Comparison of ENCODE assay signal across 8 mouse cellular contexts in genomic region chr13:55634639-55635127, GRCm38 (mm10). TPM values are rescaled to one million over a fixed set of nuclear protein-coding genes. Genes with fewer than 3 reads are reported as not detected.
DNase-seq lines count a peak whose midpoint lies in the region; ATAC-seq lines count a peak whose summit lies in the region.

TSS of gene Ddx46 (plus strand) at chr13:55635027.

- H3K9me3 ChIP-seq in hindbrain, embryonic 15.5 days: no peaks in the 10 kb centered on the region

- H3K9ac ChIP-seq in hindbrain, embryonic 15.5 days: peak within 1 kb of the TSS; percentile 92

- ATAC-seq in hindbrain, embryonic 15.5 days (ENCODE audit: low FRiP score, low read depth): peak; percentile 92
- peak; percentile 100 for ATAC-seq in megakaryocyte, adult 5-6 weeks (ENCODE audit: poor library complexity, severe bottlenecking)

- no peaks in the 10 kb centered on the region for H3K27me3 ChIP-seq in hindbrain, embryonic 15.5 days

- peaks cover 49% of the 10 kb centered on the region for H3K36me3 ChIP-seq in hindbrain, embryonic 15.5 days

- 6% methylated on average over 30 of the region's 30 CpGs for WGBS in hindbrain, embryonic 15.5 days

- H3K4me1 ChIP-seq in hindbrain, embryonic 15.5 days (replicated peaks): peaks cover 20% of the 10 kb centered on the region

- peak within 1 kb of the TSS; percentile 100 for H3K4me3 ChIP-seq in hindbrain, embryonic 15.5 days

- H3K27ac ChIP-seq in hindbrain, embryonic 15.5 days (replicated peaks): peak within 1 kb of the TSS; percentile 83

- DNase-seq in T-cell, adult 2 months (ENCODE audit: low spot score): peak; percentile 89
- DNase-seq in cerebellum, postnatal 36 days: peak; percentile 89 to 92
- DNase-seq in frontal cortex, postnatal 36 days (ENCODE audit: low spot score in 2 of 2): peak; percentile 88
- DNase-seq in left cerebral cortex, adult 18-20 months (ENCODE audit: low spot score in 2 of 2): peak; percentile 89 to 91
- DNase-seq in right cerebral cortex, adult 2 months (ENCODE audit: low spot score in 2 of 2): peak; percentile 87 to 90
- peak; percentile 90 for DNase-seq in urinary bladder, postnatal 14 days (ENCODE audit: low spot score)

- peak within 1 kb of the TSS; percentile 88 for H3K4me2 ChIP-seq in hindbrain, embryonic 15.5 days

RNA-seq across cellular contexts. Expression of gene Ddx46, which starts in this region (rescaled TPM):
- polyA plus RNA-seq in hindbrain, embryonic 15.5 days (2015; fragmentation: Nextera tagmentation; extraction: Ambion mirVana): 23.9 and 24.1 TPM in 2 replicates
- total RNA-seq in left cerebral cortex, adult 18-20 months (2021): 10 to 100 TPM; 40.3 to 45.4 TPM
- total RNA-seq in megakaryocyte, adult 5-6 weeks (2015): 44.2 and 49.5 TPM in 2 replicates
- total RNA-seq in megakaryocyte, adult 5-6 weeks (2017): 58.1 and 60.1 TPM in 2 replicates

Comparison
In these comparisons a context has a peak if more than half of its experiments do, and no peak if none do; other contexts are left out.
1. Peak in every context shown above with its lines: DNase-seq, ATAC-seq, H3K4me3 ChIP-seq and H3K27ac ChIP-seq.